Mouse (Mus musculus) liver, embryonic 14.5 days (tissue): ENCODE measurements around the gene Siah2.

Source experiments
- CTCF ChIP-seq: IDR thresholded peaks from 2 replicates; pipeline ENCODE4 v1.5.1; 2016; ENCODE audit warnings: antibody characterized with exemption, low read depth, control low read depth
- EP300 ChIP-seq: IDR thresholded peaks from 2 replicates; pipeline ENCODE4 v1.6.1; 2016; ENCODE audit warnings: antibody characterized with exemption, low read depth

DNA sequence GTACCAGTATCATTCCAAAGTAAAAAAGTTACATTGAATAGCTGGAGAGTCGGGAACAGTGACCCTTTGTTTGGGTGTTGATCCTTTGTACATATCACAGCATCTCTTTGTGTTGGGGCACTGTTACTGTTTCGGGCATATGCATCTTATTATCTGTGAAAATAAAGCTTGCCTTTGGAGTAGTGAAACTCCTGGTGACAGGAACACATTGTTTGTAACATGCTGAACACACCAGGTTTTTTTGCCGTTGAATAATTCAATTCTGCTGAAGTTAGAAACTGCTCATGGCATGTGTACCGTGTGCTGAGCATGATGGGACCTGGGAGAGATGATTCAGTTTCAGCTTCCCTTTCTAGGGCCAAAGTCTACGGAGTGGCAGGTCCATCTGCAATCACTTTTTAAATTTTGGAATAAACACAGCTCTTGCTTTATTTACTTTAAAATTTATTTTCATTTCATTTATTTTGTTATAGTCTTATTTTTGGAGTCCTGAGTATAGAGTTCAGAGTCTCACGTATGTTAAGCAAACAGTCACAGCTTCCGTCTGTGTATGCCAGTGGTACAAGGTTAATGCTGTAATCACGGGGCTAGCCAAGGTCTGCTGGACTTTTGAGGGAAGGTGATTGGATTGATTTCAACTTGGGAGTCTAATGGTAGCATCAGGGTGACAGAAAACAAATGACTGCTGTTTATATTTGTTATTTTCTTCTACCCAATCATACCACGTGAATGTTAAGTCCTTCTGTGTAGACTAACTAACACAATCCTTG is 27.4 kb upstream of the Siah2 start:
- TF ChIP-seq CTCF (no peak), EP300 (no peak)
